Mouse (Mus musculus) stomach, postnatal 0 days (tissue): ENCODE data around the gene Itpk1. TPM values are rescaled to one million over a fixed set of nuclear protein-coding genes. Genes with fewer than 3 reads are reported as not detected.

Experiments used
- ATAC-seq: fragments of 200-750 bp; cut with Nextera tagmentation; 2 replicates; pipeline ENCODE4 v1.8.0; 2017; ENCODE audit not compliant: low FRiP score, low TSS enrichment
- DNase-seq: peaks from one replicate; pipeline ENCODE4 v3.0.0-alpha.2; 2016; ENCODE audit warnings: low spot score
- H3K27ac ChIP-seq: fragments of 300-500 bp; sonication (generic); replicated peaks from 2 replicates; pipeline ENCODE4 v1.5.1; 2014; ENCODE audit warnings: mild to moderate bottlenecking, control low read depth
- H3K27me3 ChIP-seq: fragments of 300-500 bp; sonication (generic); 2 replicates; pipeline ENCODE4 v1.6.1; 2014; ENCODE audit warnings: low read length; ENCODE audit not compliant: control insufficient read depth, insufficient read depth
- H3K36me3 ChIP-seq: fragments of 300-500 bp; sonication (generic); 2 replicates; pipeline ENCODE4 v1.6.1; 2014; ENCODE audit warnings: low read length, mixed read lengths; ENCODE audit not compliant: control insufficient read depth, insufficient read depth
- H3K4me1 ChIP-seq: fragments of 300-500 bp; sonication (generic); replicated peaks from 2 replicates; pipeline ENCODE4 v1.6.1; 2014; ENCODE audit warnings: antibody characterized with exemption; ENCODE audit not compliant: control insufficient read depth, insufficient read depth
- H3K4me2 ChIP-seq: fragments of 300-500 bp; sonication (generic); replicated peaks from 2 replicates; pipeline ENCODE4 v1.6.1; 2014; ENCODE audit warnings: low read depth, mild to moderate bottlenecking, control low read depth, moderate library complexity
- H3K4me3 ChIP-seq: fragments of 300-500 bp; sonication (generic); 2 replicates; pipeline ENCODE4 v1.5.1; 2014; ENCODE audit warnings: low read depth, low read length, control low read depth
- H3K9ac ChIP-seq: fragments of 300-500 bp; sonication (generic); 2 replicates; pipeline ENCODE4 v1.6.1; 2014; ENCODE audit warnings: mild to moderate bottlenecking, low read length, control low read depth, mixed read lengths
- H3K9me3 ChIP-seq: fragments of 300-500 bp; sonication (generic); 2 replicates; pipeline ENCODE4 v1.6.1; 2016; ENCODE audit warnings: low read length; ENCODE audit not compliant: control insufficient read depth
- CTCF ChIP-seq: IDR thresholded peaks from 2 replicates; pipeline ENCODE4 v1.5.1; 2016; ENCODE audit warnings: antibody characterized with exemption, low read depth, mild to moderate bottlenecking, moderate library complexity
- EP300 ChIP-seq: optimal IDR thresholded peaks from 2 replicates; pipeline ENCODE3; 2016; ENCODE audit warnings: antibody characterized with exemption
- WGBS: fragments of 180-500 bp; shearing (Covaris S2); extraction: QIAGEN DNeasy Blood & Tissue Kit; methylation state at CpG from one replicate; pipeline ENCODE4 v1.1.7; 2014; 5-methylcytosine and 5-hydroxymethylcytosine counted together
- polyA plus RNA-seq: library from polyadenylated mRNA; unstranded; fragments of >200 nt; fragmentation: Nextera tagmentation; extraction: Ambion mirVana; gene quantifications from 2 replicates; pipeline ENCODE4 v1.2.1, GENCODE M21; 2015

Itpk1 gene
- polyA plus RNA-seq, 1 experiment from 2014 or later: 21.5 TPM

DNA sequence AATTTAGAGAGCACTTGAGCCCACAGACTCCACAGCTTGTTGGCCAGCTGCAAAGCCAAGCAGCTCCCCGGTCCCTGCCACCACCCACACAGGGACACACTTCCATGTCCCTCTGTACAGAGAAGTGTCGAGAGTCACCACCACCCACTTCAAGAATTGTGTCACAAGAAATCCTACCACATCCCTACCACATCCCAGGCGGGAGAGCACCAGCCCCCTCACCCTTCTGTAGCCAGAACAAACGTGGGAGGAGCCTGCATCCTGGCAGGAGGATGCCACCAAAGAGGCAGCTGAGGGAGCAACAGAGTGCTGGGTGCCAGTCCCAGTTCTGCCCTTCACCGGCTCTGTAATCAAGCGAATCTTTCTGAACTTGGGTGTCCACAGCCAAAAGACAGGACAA is 51.7 kb downstream of the Itpk1 start:
- TF ChIP-seq EP300: no peak
- TF ChIP-seq CTCF: no peak
- peaks cover under 1% of the 10 kb centered on the region; the same call in 1 of the 2 replicates for H3K4me1 ChIP-seq
- H3K9me3 ChIP-seq: no peaks in the 10 kb centered on the region
- DNase-seq (no peak), ATAC-seq (no peak)
- 59% methylated on average over 6 of the region's 6 CpGs for WGBS
- H3K27me3 ChIP-seq: no peaks in the 10 kb centered on the region
- no peak overlapping the region for H3K4me2 ChIP-seq
- no peak overlapping the region for H3K27ac ChIP-seq
- H3K36me3 ChIP-seq: no peaks in the 10 kb centered on the region
- no peak overlapping the region for H3K4me3 ChIP-seq
- no peak overlapping the region for H3K9ac ChIP-seq

DNA sequence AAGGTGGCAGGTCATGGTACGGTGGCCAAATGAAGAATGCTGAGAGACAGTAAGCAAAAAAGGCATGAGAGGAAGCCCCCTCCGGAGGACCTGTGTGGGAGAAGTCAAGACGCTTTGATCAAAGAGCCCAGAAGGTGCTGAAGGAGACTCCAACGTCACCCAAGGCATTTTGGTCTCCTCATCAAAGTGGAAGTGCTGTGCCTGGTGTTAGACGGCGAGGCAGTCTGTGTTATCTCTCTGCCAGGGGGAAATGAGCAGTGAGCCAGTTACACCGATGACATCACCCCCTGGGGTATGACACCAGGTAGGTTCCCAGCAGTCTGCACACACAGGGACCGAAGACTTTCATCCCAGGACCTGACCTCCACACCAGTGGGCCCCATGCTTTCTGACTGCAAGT is 52.3 kb downstream of the Itpk1 start:
- Histone ChIP-seq H3K9ac (no peak overlapping the region), H3K27me3 (no peaks in the 10 kb centered on the region), H3K4me2 (no peak overlapping the region), H3K36me3 (no peaks in the 10 kb centered on the region), H3K4me3 (no peak overlapping the region), H3K27ac (peak overlapping the region; percentile 56), H3K9me3 (no peaks in the 10 kb centered on the region), H3K4me1 (peaks cover 3% of the 10 kb centered on the region; the same call in 1 of the 2 replicates)
- ATAC-seq (peak; percentile 35; the same call in 1 of the 2 replicates), DNase-seq (peak; percentile 30)
- WGBS: 39% methylated on average over 8 of the region's 8 CpGs
- TF ChIP-seq CTCF (no peak), EP300 (no peak)

DNA sequence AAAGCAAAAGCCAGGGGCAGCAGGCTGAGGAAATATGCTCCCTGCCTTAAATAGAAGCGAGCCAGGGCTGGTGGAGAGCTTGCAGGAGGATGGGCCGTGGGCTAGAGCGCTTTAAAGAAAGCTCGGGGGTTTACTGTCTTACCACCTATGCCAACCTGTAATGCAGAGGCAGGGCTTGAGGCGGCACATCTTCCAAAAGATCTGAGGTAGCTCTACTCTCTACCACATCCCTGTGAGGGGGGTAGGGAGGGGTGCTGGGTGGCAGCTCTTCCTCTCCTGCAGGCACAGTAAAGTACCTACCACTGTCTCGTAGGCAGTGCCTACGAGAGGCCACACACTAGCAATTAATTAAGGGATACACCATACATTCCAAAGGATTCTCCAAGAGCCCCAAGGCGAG is 52.9 kb downstream of the Itpk1 start:
- ATAC-seq: no peak
- Histone ChIP-seq H3K4me3 (no peak overlapping the region), H3K27me3 (no peaks in the 10 kb centered on the region), H3K9me3 (no peaks in the 10 kb centered on the region), H3K27ac (peak overlapping the region; percentile 56), H3K36me3 (no peaks in the 10 kb centered on the region), H3K4me2 (no peak overlapping the region), H3K9ac (no peak overlapping the region), H3K4me1 (peaks cover 8% of the 10 kb centered on the region; the same call in 1 of the 2 replicates)
- WGBS: 63% methylated on average over 8 of the region's 8 CpGs
- no peak for TF ChIP-seq EP300
- no peak for TF ChIP-seq CTCF
- DNase-seq: no peak

DNA sequence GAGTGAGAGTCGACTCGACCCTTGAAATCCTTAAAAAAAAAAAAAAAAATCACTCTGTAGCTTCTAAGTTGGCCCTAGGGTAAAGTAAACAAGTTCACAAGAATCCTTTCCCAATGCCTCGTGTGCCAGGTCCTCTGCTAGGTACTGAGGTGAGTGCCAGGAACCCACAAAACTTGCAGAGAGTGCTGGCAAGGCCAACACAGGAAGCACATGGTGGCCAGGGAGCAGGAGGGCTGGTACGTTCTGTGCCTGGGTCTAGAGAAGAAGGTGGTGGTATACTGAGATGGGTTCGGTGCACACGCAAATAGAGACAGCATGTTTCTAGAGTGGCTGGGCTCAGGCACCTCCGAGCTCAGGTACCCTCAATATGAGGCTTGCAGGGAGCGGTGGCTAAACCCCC is 53.3 kb downstream of the Itpk1 start:
- DNase-seq (no peak), ATAC-seq (no peak)
- no peaks in the 10 kb centered on the region for H3K9me3 ChIP-seq
- H3K4me1 ChIP-seq: peaks cover 8% of the 10 kb centered on the region; the same call in 1 of the 2 replicates
- WGBS: 55% methylated on average over 8 of the region's 8 CpGs
- no peak overlapping the region; the same call in 1 of the 2 replicates for H3K27ac ChIP-seq
- no peaks in the 10 kb centered on the region for H3K36me3 ChIP-seq
- no peak overlapping the region for H3K4me2 ChIP-seq
- H3K27me3 ChIP-seq: no peaks in the 10 kb centered on the region
- H3K4me3 ChIP-seq: no peak overlapping the region
- TF ChIP-seq CTCF (no peak), EP300 (no peak)
- no peak overlapping the region for H3K9ac ChIP-seq

DNA sequence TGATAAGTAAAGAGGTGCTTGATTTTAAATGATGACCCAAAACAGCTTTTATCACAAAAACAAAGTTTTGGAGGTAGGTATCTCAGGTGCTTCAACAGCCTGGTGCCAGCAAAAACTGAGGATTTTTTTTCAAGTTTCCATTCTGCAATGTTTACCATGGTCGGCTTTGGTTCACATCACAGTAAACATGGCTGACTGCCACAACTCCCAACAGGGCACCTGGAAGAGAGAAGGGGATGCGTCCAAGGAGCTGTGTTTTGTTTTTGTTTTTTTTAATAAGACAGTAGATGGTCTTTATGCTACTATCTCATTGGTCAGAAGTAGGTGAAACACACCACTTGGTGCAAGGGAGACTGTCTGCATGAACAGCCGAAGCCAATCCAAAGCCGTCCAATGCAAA is 54.1 kb downstream of the Itpk1 start:
- ATAC-seq (no peak), DNase-seq (no peak)
- WGBS: 80% methylated on average over 4 of the region's 4 CpGs
- Histone ChIP-seq H3K4me2 (no peak overlapping the region), H3K36me3 (no peaks in the 10 kb centered on the region), H3K27me3 (no peaks in the 10 kb centered on the region), H3K4me3 (no peak overlapping the region), H3K27ac (no peak overlapping the region), H3K4me1 (peaks cover 8% of the 10 kb centered on the region; the same call in 1 of the 2 replicates), H3K9me3 (no peaks in the 10 kb centered on the region), H3K9ac (no peak overlapping the region)
- TF ChIP-seq EP300 (no peak), CTCF (no peak)

DNA sequence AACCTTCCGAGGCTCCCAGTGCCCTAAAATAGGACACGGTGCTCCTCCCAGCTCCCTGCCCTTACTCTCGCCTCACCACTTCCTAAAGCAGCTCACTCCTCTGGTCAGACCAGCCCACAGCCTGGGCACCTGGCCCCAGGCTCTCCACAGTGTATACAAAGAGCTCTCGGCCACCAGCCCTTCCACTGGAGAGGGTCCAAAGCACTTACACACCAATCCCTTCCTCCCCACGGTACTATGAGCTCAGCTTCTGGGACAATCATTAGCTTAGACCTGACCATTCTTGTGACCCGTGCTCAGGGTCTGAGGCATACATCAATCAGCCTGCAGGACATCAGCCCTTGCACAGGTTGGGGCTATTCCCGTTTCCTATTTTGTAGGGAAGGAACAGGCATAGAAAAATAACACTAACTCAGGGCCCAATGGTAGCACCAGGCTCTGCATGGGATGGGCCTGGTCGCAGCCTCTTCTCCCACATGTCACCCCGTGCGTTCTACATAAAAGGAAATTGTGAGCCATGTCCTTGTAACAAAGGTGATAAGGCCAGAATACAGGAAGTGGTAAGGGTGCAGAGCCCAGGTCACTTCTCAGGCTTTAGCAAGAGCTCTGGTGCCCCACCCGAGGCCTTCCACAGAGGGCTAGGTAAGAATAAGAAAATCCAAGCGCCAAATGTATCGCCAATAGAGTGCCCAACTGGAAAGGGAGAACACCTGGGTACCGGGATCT is 56.7 kb downstream of the Itpk1 start:
- WGBS: 51% methylated on average over 14 of the region's 14 CpGs
- Histone ChIP-seq H3K9ac (0 out of 2 replicates have a peak overlapping the region, but pooled peaks have one; percentile 4), H3K27me3 (no peaks in the 10 kb centered on the region), H3K4me3 (no peak overlapping the region), H3K4me2 (no peak overlapping the region), H3K27ac (peak overlapping the region; percentile 61), H3K36me3 (no peaks in the 10 kb centered on the region), H3K4me1 (peaks cover 8% of the 10 kb centered on the region; the same call in 1 of the 2 replicates), H3K9me3 (no peaks in the 10 kb centered on the region)
- TF ChIP-seq EP300: no peak
- TF ChIP-seq CTCF: no peak
- ATAC-seq (peak; percentile 76), DNase-seq (peak; percentile 30)
